Mouse (Mus musculus): ENCODE results near the gene Kif23.

- no peak for TF ChIP-seq CTCF (IDR thresholded peaks at IDR 0.05; ENCODE audit: borderline replicate concordance, extremely low read depth, insufficient read depth, insufficient read length)
- TF ChIP-seq POLR2A (IDR thresholded peaks at IDR 0.05; ENCODE audit: borderline replicate concordance, extremely low read depth, insufficient read depth, insufficient read length, poor library complexity, severe bottlenecking) = no peak
Observed at GRCm38 (mm10) chr9:61959921-61960569, 13.5 kb upstream of the Kif23 start.

Measured in brain, embryonic 14.5 days (tissue).